Mouse (Mus musculus) ovary, postnatal 10 days (tissue): ENCODE results near the gene Bace1.

Experiments
- DNase-seq: peaks from one replicate; pipeline ENCODE4 v3.0.0; 2022; ENCODE audit warnings: low spot score

Bace1 gene

DNA sequence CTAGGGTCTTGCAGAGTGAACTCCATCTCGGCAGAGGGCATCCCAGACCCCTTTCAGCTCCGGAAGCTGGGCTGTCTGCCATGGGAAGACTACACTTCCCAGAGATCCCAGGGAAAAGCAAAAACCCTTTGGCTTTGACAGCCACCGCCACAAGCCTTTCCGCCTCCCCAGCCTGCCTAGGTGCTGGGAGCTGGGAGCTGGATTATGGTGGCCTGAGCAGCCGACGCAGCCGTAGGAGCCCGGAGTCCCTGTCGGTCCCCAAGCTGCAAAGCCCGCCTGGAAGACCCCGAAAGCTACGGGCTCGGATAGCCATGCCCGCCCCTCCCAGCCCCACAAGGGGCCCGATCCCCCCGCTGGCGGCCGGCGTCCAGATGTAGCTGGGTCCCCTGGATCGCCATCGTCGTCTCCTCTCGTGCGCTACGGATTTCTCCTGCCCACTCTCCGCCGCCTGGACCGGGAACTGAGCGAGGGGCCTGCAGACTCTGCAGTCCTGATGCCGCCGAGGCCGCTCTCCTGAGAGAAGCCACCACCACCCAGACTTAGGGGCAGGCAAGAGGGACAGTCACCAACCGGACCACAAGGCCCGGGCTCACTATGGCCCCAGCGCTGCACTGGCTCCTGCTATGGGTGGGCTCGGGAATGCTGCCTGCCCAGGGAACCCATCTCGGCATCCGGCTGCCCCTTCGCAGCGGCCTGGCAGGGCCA is at the start of gene Bace1:
Gene Bace1, plus strand, starts transcription at position 147 of the 705 bp plus-strand sequence.
- peak; percentile 68 for DNase-seq

DNA sequence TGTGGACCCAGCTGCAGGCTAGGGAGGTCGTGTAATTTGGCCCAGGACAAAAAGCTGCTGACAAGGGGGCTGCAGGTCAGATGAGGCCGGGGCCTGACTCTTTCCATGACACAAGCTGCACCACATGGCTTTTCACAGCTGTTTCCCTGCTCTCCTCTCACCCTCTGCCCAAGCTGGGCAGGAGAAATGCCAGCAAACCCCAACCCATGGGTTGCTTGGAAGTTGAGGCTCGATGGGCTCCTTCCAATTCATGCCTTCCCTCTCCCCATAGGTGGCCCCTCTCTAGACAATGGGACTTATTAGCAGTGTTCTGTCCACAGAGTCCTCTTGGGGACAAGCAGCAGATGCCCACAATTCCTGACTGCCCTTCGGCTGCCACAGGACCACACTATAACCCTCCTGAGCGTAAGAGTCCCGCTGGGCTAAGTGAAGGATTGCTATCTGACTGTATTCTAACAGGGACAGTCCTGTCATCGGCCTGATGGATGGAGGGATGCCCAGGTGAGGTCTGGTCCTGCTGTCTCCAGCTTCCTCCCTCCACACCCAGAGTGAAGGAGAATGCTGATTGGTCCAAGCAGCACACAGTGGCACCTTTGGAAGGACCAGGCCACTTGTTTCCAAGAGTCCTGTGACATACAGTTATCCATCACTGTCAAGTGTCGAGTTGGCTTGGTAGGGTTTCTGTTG is 46.8 kb upstream of the Bace1 start:
- DNase-seq = no peak

DNA sequence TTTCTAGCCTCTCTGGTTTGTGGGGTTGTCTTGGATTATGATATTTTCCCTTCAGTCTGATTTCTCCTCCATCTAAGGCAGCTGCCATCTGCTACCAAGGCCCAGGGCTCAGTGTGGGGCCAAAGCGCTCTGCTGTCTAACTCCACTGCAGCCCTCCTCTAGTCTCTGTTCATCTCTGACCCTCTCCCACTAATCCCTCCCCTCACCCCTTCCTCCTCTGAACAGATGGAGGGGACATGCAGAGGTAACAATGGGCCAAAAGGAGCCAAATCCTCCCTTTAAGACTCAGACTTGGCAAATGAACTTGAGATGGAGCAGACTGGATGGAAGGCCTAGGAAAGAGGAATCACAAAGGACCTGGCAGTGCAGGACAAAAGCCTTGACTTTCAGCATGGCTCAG is 46.1 kb upstream of the Bace1 start:
- DNase-seq = no peak

DNA sequence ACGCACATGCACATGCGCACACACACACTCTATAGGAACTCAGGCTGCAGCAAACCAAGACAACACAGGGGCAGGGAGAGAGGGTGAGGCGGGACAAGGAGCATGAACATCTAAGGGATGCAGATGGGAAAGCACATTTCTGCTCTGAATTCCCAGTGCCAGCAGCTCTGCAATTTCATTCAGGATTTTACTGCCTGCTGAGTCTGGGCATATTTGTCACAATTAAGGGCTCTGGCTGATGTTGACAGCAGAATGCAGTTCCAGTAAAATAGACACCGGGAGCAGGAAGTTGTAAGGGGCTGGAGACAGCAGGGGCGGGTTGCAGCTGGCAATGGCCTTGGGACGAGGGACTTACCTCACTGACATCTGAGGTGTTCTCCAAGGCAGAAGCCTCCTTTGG is 44.7 kb upstream of the Bace1 start:
- no peak for DNase-seq

DNA sequence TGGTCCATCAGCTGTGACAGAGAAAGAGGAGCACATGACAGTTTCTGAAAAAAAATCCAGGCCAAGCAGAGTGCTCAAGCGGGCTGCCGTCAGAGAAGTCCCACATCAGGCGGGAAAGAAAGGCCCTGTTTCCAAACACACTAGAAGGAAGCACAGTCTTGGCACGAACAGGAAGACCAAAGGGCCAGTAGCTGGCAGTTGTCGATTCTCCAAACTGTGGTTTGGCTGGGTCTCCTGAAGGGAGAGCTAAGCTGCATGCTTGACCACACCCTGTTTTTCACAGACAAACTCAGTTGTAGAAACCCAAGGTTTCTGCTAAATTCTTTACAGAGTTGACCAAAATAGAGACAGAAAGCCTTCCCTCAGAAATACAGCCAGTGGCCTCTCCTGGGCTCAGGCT is 42.7 kb upstream of the Bace1 start:
- no peak for DNase-seq

DNA sequence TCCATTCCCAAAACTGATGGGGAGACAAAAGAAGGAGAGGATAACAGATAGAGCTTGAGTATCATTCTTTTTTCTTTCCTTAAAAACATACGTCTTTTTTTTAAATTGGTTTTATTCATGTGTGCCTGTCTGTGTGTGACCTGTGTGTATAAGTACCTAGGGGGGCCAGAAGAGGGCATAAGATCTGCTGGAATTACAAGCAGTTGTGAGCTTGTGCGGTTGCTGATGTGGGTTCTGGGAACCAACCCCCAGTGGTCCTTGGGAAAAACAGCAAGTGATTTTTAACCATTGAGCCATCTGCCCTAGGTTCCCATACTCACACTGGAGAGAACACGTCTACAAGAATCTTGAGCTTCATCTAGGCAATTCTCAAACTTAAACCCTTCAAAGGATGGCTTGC is 41.1 kb upstream of the Bace1 start:
- DNase-seq = no peak

DNA sequence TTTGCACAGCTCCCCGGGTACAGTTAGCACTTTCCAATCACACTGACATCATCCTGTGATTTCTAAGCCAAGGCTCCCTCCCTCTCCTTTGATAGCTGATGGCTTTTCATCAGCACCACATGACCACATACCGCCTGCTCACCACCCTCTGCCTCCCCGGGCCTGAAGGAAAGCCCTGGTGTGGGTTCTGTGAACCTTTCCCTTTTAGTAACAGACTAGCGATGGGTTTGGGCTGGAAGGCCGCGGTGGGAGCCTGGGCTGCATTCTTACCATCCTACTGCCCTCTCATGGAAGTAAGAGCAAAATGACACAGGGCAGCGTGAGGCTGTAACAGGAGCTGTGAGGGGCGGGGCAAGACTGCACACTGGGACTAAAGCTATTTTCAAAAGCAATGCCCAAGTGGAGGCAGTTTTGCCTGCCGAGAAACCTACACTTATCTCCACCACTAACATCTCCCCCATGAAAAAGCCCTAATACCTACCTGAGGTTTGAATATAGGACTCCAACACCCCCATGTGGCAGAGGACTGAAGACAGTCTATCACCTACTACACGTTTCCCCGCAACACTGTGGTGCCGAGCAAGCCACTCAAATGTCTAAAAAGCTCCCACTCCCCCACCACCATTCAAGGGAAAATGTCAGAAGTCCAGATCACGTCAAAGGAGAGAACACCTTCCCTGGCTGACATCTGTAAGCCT is 39.8 kb upstream of the Bace1 start:
- no peak for DNase-seq

DNA sequence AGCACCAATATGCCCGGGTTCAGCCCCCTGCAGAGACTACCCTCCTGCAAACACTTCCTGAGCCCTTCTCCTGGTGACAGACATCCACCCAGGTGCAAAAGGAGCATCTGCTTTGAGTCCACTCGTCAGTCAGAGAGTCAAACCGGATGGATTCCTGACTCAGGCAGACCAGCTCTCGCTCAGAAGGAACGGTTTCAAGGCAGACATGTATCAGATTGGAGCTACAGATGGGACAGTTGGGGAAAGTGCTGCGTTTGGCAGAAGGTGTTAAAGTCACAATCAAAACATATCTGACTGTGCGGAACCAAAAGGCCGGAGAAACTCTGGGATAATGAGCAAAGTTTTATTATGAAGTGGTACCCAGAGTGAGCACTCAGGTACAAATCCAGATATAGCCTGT is 39.0 kb upstream of the Bace1 start:
- no peak for DNase-seq

DNA sequence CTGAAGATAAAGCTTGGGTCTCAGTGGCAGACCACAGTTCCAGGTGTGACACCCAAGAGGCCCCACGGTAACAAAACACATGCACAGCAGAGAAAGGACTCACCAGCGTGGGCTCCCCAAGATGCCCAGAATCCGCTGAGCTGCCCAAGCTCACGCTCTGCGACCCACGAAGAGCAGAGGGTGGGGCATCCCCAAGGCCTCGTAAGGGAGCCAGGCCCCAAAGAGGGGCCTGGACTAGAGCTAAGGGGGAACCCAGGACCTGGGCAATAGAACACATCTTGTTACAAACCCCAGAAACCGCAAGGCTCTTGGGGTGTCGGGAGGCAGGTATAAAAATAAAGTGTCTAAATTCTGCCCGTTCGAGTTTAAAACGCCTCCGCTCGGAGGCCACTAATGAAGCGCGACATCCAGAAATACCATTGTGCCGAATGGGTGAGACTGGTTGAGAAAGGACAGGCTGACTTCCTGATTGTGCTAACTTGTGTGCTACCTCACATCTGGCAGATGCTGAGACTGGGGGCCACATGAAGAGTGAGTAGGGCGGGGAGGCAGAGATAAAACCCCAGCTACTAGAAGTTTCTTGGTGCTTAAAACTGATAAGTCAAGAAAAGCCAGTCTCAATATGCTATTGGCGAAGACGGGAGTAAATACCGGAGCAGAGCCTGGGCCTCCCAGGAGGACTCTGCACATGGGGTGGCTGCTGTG is 35.2 kb upstream of the Bace1 start:
- DNase-seq = no peak

DNA sequence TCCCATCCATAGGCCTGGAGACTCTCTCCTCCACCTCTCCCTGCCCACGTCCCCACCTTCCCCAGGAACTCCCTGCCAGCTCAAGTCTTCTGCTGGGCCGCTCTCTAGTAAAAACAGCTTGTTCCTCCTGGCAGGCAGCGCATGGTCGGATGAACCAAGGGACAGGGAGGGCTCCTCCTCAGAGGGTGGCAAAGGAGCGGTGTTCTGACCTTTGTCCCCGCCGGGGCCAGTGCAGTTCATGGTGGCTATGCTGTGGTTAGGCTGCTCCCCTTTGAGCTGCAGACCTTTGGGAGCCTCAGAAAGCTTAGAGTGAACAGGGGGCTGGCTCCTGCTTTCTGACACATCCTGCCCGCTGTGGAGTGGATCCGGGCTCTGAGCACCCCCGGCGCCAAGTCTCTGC is 31.5 kb upstream of the Bace1 start:
- no peak for DNase-seq

DNA sequence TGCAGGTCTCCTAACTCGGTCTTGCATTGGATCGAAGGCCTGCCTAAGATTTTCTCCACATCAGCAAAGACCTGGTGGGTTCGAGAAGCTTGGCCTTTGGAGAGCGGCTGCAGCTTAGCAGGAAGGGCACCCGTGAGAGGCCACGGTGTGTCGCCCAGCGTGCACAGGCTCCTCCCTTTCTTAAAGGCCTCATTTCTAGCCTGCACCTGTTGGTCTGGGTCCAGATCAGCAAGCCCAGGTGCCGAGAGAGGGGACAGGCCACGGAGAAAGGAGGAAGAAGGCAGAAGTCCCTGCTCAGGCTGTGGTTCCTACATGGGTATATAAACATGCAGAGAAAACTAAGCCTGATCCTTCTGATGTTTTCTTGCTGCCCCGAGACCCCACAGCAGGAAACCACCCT is 31.0 kb upstream of the Bace1 start:
- DNase-seq = no peak

DNA sequence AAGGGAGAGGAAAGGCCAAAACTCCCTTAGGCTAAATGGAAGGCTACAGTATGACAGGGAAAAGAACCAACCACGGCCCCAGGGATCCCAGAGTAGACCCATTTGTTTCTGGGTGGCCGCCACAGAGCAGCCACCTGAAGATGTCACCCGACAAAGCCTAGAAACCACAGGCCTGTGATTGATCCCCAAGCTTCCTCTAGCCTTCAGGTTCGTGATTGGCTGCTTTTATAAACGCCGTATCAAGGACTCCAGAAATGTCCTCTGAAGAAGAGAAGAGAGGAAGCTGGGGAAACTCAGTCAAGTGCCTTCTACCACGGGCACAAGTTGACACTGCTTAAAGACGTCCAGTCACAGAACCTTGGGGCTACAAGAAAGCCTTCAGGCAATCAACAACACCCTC is 30.6 kb upstream of the Bace1 start:
- no peak for DNase-seq

DNA sequence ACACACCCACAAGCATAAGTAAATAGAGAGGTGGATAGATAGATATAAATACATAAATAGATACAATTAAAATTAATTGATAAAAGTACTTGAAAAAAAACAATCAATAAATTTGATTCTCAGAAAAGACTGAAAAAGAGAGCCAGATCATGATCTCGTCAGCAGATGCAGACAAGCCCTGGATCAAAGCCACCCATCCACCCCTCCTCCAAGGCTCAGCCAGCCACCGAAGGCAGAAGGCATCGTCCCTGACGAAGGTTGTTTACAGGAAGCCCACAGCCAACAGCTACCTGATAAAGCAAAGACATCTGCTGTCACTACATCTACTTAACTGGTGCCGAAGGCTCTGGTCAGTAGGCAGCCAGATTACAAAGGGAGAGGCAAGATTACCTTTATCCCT is 26.4 kb upstream of the Bace1 start:
- DNase-seq = no peak

DNA sequence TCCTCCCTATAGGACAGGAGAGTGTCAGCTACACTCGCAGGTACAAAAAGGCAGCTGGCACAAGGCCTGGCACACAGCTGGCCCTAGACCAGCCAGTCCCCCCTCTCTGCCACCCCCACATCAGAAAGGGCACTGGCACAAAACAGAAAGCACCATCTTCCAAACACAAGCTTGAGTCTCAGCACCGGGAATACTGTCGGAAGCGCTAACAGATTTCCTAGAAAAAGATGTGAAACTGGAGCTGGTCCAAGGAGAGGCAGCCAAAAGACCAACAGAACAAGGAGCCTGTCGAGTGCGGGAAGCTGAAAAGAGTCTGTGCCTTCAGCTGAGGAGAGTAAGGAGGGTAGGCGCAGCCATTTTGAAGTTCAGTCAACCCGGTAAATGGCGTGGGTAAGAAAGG is 23.3 kb upstream of the Bace1 start:
- no peak for DNase-seq

DNA sequence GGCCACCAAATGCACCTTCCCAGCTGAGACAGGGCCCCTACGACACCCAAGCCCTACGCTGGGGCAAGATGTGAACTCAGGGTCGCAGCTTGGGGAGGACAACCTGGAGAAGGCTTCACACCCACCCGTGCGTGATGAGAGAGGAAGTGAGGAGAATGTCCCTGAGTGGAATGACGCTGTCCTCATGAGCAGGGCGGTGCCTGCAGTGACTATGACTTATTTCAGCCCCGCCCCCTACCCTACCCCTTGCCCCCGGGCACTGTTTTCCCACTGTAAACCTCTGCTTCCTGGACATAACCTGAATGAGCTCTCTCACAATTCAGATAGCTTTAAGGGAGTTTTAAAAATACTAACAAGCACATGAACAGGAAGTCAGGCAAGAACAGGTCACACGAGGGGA is 22.9 kb upstream of the Bace1 start:
- no peak for DNase-seq

DNA sequence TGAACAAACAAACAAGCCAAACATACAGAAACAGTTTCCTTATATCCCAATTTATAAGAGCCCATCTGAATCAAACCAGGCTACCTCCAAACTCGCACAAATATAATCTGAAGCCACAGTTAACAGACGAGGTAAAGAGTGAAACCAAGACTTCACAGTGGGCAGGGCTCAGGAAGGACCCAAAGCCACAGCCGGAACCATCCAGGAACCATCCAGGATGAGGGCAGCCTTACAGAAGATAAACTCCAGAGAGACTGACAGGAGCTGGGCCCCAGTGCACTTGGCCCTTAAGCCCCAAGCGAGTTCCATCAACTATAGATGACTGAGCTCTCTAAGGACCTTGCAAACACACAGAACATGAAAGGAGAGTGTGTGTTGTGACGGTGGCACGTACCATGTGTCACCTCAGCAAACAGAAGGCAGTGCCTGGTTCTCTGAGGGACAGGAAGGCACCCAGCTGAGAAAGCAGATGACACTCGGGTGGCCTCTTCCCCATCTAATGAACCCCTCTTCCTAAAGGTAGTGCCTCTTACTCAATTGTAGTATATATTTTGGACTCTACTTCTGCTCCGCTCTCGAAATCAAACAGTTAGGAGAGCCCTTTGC is 19.9 kb upstream of the Bace1 start:
- no peak for DNase-seq

DNA sequence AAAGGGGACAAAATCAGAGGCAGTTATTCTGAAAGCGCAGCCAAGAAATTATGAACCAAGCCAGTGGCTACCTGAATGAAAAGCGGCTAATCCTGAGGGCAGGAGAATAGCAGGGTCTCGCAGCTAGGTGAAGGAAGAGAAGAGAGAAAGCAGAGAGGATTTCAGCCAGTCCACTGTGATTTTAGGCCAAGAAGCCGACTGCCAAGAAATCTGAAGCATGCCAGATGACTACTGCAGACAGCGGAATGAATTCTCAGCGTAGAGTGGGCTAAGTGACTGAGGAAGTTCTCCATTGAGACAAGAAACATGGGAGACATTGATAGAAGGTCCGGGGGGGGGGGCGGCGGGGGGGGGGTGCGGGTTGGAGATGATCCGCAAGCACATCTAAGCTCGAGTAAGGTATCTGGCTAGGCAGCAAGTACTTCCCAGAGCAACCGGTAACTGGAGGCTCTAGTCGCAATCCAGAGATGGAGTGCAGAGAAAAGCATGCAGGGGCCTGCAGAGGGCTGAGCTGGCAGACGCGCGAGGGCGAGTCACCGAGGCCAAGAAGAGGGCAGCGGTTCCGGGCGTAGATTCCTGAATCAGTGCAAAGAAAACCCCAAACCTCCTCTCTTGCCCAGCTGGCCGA is 10.6 kb upstream of the Bace1 start:
- no peak for DNase-seq

DNA sequence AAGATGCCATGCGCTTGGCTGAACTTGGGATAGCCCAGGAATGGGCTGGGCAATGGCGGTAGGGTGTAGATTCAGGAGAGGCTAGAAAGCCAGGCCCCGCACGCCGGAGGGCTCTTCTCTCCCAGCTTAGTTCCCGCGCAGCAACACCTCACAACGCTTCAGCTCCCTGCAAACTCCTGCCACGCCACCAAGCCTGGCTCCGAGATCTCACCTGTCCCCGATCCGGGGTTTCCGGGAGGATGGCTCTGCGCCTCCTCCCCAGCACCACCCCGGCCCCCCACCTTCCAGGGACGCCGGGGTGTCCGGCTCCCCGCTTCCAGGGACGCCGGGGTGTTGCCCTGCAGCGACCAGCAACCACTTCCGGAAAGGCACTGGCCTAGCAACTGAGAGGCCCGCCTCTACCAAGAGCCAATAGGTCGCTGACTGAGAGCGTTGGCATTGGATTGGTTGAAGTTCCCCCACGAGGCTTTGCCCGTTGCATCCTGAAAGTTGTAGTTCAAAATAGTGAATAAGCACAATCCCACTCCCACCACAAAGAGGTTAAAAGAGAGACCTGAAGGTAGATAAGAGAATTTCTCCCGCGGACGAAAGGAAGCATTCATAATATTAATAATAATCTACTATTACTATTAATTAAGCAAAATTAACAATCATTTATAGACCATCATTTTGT is 10.0 kb upstream of the Bace1 start, which contains the start of gene Cep164:
Gene Cep164, minus strand, starts transcription at position 401 of the 673 bp plus-strand sequence.
- peak; percentile 66 for DNase-seq

DNA sequence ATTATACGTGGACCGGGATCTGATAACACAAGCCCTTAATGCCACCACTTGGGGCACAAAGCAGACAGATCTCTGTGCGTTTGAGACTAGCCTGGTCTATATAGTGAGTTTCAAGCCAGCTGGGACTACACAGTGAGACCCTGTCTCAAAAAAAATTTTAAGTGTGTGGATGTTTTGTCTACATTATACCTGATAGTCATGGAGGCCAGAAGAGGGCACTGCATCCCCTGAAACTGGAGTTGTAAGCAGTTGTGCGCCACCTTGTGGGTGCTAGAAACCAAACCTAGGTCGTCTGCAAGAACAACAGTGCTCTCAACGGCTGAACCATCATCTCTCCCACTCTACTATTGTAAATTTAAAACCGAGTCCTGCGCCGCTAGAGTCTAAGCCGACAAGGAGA is 9.3 kb upstream of the Bace1 start:
- no peak for DNase-seq

DNA sequence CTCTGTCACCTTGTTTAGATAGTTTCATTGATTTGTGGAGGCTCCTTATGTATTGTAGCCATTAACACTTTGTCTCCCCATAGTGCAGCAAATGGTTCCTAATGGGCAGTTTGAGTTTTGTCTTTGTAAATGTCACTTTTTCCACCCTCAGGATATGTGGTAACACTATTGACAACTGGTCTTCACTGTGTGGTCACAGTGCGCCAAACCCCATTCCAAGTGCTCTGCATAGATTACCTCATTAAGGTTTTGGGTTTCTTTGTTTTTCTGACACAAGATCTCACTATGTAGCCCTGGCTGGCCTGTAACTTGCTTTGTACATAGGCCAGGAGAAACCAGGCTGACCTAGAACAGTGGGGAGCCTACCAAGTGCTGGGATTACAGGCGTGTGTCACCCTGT is 5.5 kb upstream of the Bace1 start:
- no peak for DNase-seq

DNA sequence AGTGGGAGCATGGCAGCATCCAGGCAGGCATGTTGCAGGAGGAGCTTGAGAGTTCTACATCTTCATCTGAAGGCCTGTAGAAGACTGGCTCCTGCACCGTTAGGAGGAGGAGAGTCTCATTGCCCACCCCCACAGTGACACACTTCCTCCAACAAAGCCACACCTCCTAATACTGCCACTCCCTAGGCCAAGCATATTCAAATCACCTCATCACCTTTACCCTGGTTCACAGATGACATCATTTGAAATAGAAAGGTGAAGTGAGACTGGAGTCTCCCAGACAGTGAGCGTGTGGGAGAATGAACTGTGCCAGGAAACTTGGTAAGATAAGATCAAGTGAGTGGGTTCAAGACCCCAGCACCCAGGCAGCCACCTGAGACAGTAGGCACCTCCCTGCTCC is 4.9 kb upstream of the Bace1 start:
- no peak for DNase-seq
